Mouse (Mus musculus) heart, postnatal 0 days (tissue): ENCODE measurements at regions not wholly inside any gene's neighbourhood (a gene's known extent, or its start where the extent isn't known, plus 50 kb on each side); places are given as distances from the start of the nearest gene placed in this dataset.

Source experiments
- ATAC-seq: fragments of 200-750 bp; cut with Nextera tagmentation; 2 replicates; pipeline ENCODE4 v1.8.0; 2017; ENCODE audit warnings: low read depth, moderate number of reproducible peaks, moderate library complexity; ENCODE audit not compliant: insufficient read depth
- DNase-seq: peaks from one replicate; pipeline ENCODE4 v3.0.0-alpha.2; 2016; ENCODE audit warnings: low spot score
- H3K27ac ChIP-seq: fragments of 300-500 bp; sonication (generic); 2 replicates; pipeline ENCODE4 v1.5.1; 2014; ENCODE audit warnings: low read depth, mild to moderate bottlenecking
- H3K27me3 ChIP-seq: fragments of 300-500 bp; sonication (generic); 2 replicates; pipeline ENCODE4 v1.6.1; 2014; ENCODE audit warnings: low read length, mixed read lengths; ENCODE audit not compliant: control insufficient read depth, insufficient read depth
- H3K36me3 ChIP-seq: fragments of 300-500 bp; sonication (generic); replicated peaks from 2 replicates; pipeline ENCODE4 v1.6.1; 2014; ENCODE audit warnings: low read length, mixed read lengths; ENCODE audit not compliant: control insufficient read depth, insufficient read depth
- H3K4me1 ChIP-seq: fragments of 300-500 bp; sonication (generic); 2 replicates; pipeline ENCODE4 v1.6.1; 2014; ENCODE audit warnings: antibody characterized with exemption; ENCODE audit not compliant: control insufficient read depth, insufficient read depth
- H3K4me2 ChIP-seq: fragments of 300-500 bp; sonication (generic); 2 replicates; pipeline ENCODE4 v1.6.1; 2014; ENCODE audit warnings: low read depth, mild to moderate bottlenecking, low read length, moderate library complexity
- H3K4me3 ChIP-seq: fragments of 300-500 bp; sonication (generic); 2 replicates; pipeline ENCODE4 v1.5.1; 2014; ENCODE audit warnings: low read depth, low read length
- H3K9ac ChIP-seq: fragments of 300-500 bp; sonication (generic); replicated peaks from 2 replicates; pipeline ENCODE4 v1.6.1; 2014; ENCODE audit warnings: low read depth, low read length, mixed read lengths
- H3K9me3 ChIP-seq: fragments of 300-500 bp; sonication (generic); replicated peaks from 2 replicates; pipeline ENCODE4 v1.6.1; 2016; ENCODE audit warnings: low read length; ENCODE audit not compliant: control insufficient read depth
- CTCF ChIP-seq: IDR thresholded peaks from 2 replicates; pipeline ENCODE4 v1.5.1; 2016; ENCODE audit warnings: antibody characterized with exemption, control low read depth, low read depth
- EP300 ChIP-seq: IDR thresholded peaks from 2 replicates; pipeline ENCODE4 v1.6.1; 2016; ENCODE audit warnings: antibody characterized with exemption, low read depth
- WGBS: fragments of 180-500 bp; shearing (Covaris S2); extraction: QIAGEN DNeasy Blood & Tissue Kit; methylation state at CpG from one replicate; pipeline ENCODE4 v1.1.7; 2014; 5-methylcytosine and 5-hydroxymethylcytosine counted together

GRCm38 (mm10) chr5:133935006-133935405, 164.5 kb upstream of the Castor2 start:
- no peak for DNase-seq
- WGBS = 40% methylated on average over 6 of the region's 6 CpGs

DNA sequence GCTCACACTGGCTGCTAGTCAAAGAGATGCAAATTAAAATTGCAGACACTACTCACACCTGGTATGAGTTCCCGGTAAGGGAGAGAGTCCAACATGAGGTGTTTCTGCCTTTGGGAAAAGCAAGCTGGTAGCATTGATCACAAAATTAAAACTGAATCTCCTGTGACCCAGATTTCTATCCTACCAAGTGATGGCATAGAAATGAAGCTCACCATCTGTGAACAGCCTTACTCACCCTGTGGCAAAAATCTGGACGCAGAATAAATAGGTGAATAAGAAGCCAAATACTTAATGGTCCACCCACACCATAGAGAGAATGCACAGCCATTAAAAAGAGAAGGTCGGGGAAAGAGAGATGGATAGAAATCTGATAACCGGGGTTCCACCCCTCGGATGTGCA, 169.4 kb upstream of the Castor2 start:
- DNase-seq (no peak), ATAC-seq (no peak)
- Histone ChIP-seq H3K9ac (no peak overlapping the region), H3K4me1 (0 out of 2 replicates have a peak, but pooled peaks cover under 1% of the 10 kb centered on the region), H3K4me3 (no peak overlapping the region), H3K36me3 (no peaks in the 10 kb centered on the region), H3K9me3 (no peaks in the 10 kb centered on the region), H3K27me3 (no peaks in the 10 kb centered on the region), H3K4me2 (no peak overlapping the region), H3K27ac (no peak overlapping the region)
- TF ChIP-seq EP300 (no peak), CTCF (no peak)
- 77% methylated on average over 5 of the region's 5 CpGs for WGBS

More at GRCm38 (mm10) chr5:133935006-133935405, 164.5 kb upstream of the Castor2 start:
- no peak overlapping the region for H3K4me2 ChIP-seq
- no peak overlapping the region for H3K9ac ChIP-seq
- no peak for ATAC-seq
- no peaks in the 10 kb centered on the region for H3K27me3 ChIP-seq
- no peak for TF ChIP-seq EP300
- 0 out of 2 replicates have a peak, but pooled peaks cover 6% of the 10 kb centered on the region for H3K4me1 ChIP-seq
- H3K9me3 ChIP-seq = no peaks in the 10 kb centered on the region
- no peaks in the 10 kb centered on the region for H3K36me3 ChIP-seq
- H3K27ac ChIP-seq = no peak overlapping the region
- H3K4me3 ChIP-seq = no peak overlapping the region

- no peak overlapping the region for H3K4me3 ChIP-seq
Observed at GRCm38 (mm10) chr5:133927054-133927453, 172.5 kb upstream of the Castor2 start.

GRCm38 (mm10) chr5:133925184-133925900, 174.2 kb upstream of the Castor2 start:
- H3K4me3 ChIP-seq = no peak overlapping the region
- H3K27ac ChIP-seq = no peak overlapping the region
- ATAC-seq (no peak), DNase-seq (no peak)
- no peak overlapping the region for H3K9ac ChIP-seq
- H3K9me3 ChIP-seq = no peaks in the 10 kb centered on the region
- H3K27me3 ChIP-seq = no peaks in the 10 kb centered on the region
- H3K4me1 ChIP-seq = no peaks in the 10 kb centered on the region
- H3K4me2 ChIP-seq = no peak overlapping the region
- no peaks in the 10 kb centered on the region for H3K36me3 ChIP-seq
- TF ChIP-seq CTCF (no peak), EP300 (no peak)
- WGBS = 30% methylated on average over 5 of the region's 5 CpGs

More at GRCm38 (mm10) chr5:133927054-133927453, 172.5 kb upstream of the Castor2 start:
- Histone ChIP-seq H3K4me2 (no peak overlapping the region), H3K9ac (no peak overlapping the region), H3K27ac (no peak overlapping the region), H3K36me3 (no peaks in the 10 kb centered on the region), H3K9me3 (no peaks in the 10 kb centered on the region), H3K4me1 (no peaks in the 10 kb centered on the region), H3K27me3 (no peaks in the 10 kb centered on the region)
- 73% methylated on average over 5 of the region's 5 CpGs for WGBS
- TF ChIP-seq CTCF (no peak), EP300 (no peak)
- ATAC-seq = no peak
- no peak for DNase-seq

GRCm38 (mm10) chr5:133922181-133922580, 177.3 kb upstream of the Castor2 start:
- H3K9ac ChIP-seq = no peak overlapping the region
- no peak overlapping the region for H3K27ac ChIP-seq
- no peak overlapping the region for H3K4me2 ChIP-seq
- WGBS = 65% methylated on average over 1 of the region's 1 CpGs
- H3K4me1 ChIP-seq = no peaks in the 10 kb centered on the region
- no peaks in the 10 kb centered on the region for H3K27me3 ChIP-seq
- H3K36me3 ChIP-seq = no peaks in the 10 kb centered on the region
- no peak for ATAC-seq
- no peak overlapping the region for H3K4me3 ChIP-seq
- DNase-seq = no peak
- no peaks in the 10 kb centered on the region for H3K9me3 ChIP-seq
- no peak for TF ChIP-seq CTCF
- no peak for TF ChIP-seq EP300
